Mouse (Mus musculus): ENCODE results near the gene Gpc6.

Gene Gpc6

GRCm38 (mm10) chr14:117239694-117240427 lies 314.7 kb downstream of the Gpc6 start:
- DNase-seq (ENCODE audit: low read depth), result no peak

- no peak for DNase-seq (ENCODE audit: low read depth)
Observed at GRCm38 (mm10) chr14:117245631-117246030, 320.5 kb downstream of the Gpc6 start.

- no peak for DNase-seq (ENCODE audit: low read depth)
Observed at GRCm38 (mm10) chr14:117256192-117256591, 331.1 kb downstream of the Gpc6 start.

- no peak for DNase-seq (ENCODE audit: low read depth)
Observed at GRCm38 (mm10) chr14:117265653-117266052, 340.5 kb downstream of the Gpc6 start.

GRCm38 (mm10) chr14:117267823-117268601 lies 342.9 kb downstream of the Gpc6 start:
- DNase-seq (ENCODE audit: low read depth), result peak; percentile 13

- DNase-seq (ENCODE audit: low read depth), result no peak
Observed at GRCm38 (mm10) chr14:117283631-117284030, 358.5 kb downstream of the Gpc6 start.

GRCm38 (mm10) chr14:117293746-117294145 lies 368.6 kb downstream of the Gpc6 start:
- DNase-seq (ENCODE audit: low read depth), result no peak

- DNase-seq (ENCODE audit: low read depth), result no peak
Observed at GRCm38 (mm10) chr14:117296207-117296838, 371.2 kb downstream of the Gpc6 start.

- no peak for DNase-seq (ENCODE audit: low read depth)
Observed at GRCm38 (mm10) chr14:117301019-117301418, 375.9 kb downstream of the Gpc6 start.

- DNase-seq (ENCODE audit: low read depth), result no peak
Observed at GRCm38 (mm10) chr14:117303901-117304722, 379.0 kb downstream of the Gpc6 start.

- no peak for DNase-seq (ENCODE audit: low read depth)
Observed at GRCm38 (mm10) chr14:117304723-117305010, 379.6 kb downstream of the Gpc6 start.

GRCm38 (mm10) chr14:117309997-117310520 lies 384.9 kb downstream of the Gpc6 start:
- DNase-seq (ENCODE audit: low read depth), result no peak

GRCm38 (mm10) chr14:117324214-117324613 lies 399.1 kb downstream of the Gpc6 start:
- no peak for DNase-seq (ENCODE audit: low read depth)

- no peak for DNase-seq (ENCODE audit: low read depth)
Observed at GRCm38 (mm10) chr14:117332256-117332655, 407.1 kb downstream of the Gpc6 start.

GRCm38 (mm10) chr14:117337271-117337670 lies 412.2 kb downstream of the Gpc6 start:
- no peak for DNase-seq (ENCODE audit: low read depth)

GRCm38 (mm10) chr14:117340549-117340948 lies 415.4 kb downstream of the Gpc6 start:
- no peak for DNase-seq (ENCODE audit: low read depth)

GRCm38 (mm10) chr14:117344505-117344904 lies 419.4 kb downstream of the Gpc6 start:
- no peak for DNase-seq (ENCODE audit: low read depth)

- no peak for DNase-seq (ENCODE audit: low read depth)
Observed at GRCm38 (mm10) chr14:117346372-117346885, 421.3 kb downstream of the Gpc6 start.

- no peak for DNase-seq (ENCODE audit: low read depth)
Observed at GRCm38 (mm10) chr14:117351296-117351695, 426.2 kb downstream of the Gpc6 start.

- DNase-seq (ENCODE audit: low read depth), result no peak
Observed at GRCm38 (mm10) chr14:117361155-117361964, 436.2 kb downstream of the Gpc6 start.

GRCm38 (mm10) chr14:117361965-117362309 lies 436.8 kb downstream of the Gpc6 start:
- DNase-seq (ENCODE audit: low read depth), result no peak

Measured in fibroblast of lung, adult 2 months (primary cell).